Mouse (Mus musculus): ENCODE results near the gene Kmt2b.

Kmt2b gene

GRCm38 (mm10) chr7:30588676-30589434 is at the start of gene Kmt2b:
Gene Kmt2b, minus strand, starts transcription at chr7:30588726.
- peak; percentile 96 to 98 for DNase-seq

- no peak for DNase-seq
Observed at GRCm38 (mm10) chr7:30636395-30636794, 47.9 kb upstream of the Kmt2b start.

- no peak for DNase-seq
Observed at GRCm38 (mm10) chr7:30635752-30636151, 47.2 kb upstream of the Kmt2b start, which contains the start of gene Etv2. Gene Etv2, minus strand, starts transcription at chr7:30635852.

- peak in 1 of 2 experiments; percentile 28 for DNase-seq
Observed at GRCm38 (mm10) chr7:30634621-30635020, 46.1 kb upstream of the Kmt2b start.

- no peak for DNase-seq
Observed at GRCm38 (mm10) chr7:30633762-30634412, 45.4 kb upstream of the Kmt2b start.

GRCm38 (mm10) chr7:30629013-30629412 is 40.5 kb upstream of the Kmt2b start:
- DNase-seq = no peak

GRCm38 (mm10) chr7:30626647-30627046 is 38.1 kb upstream of the Kmt2b start:
- DNase-seq = no peak

- peak; percentile 84 to 87 for DNase-seq
Observed at GRCm38 (mm10) chr7:30625530-30626384, 37.2 kb upstream of the Kmt2b start, which contains the start of gene Cox6b1. Gene Cox6b1, minus strand, starts transcription at chr7:30626151.

- peak in 1 of 2 experiments; percentile 25 for DNase-seq
Observed at GRCm38 (mm10) chr7:30619202-30619601, 30.7 kb upstream of the Kmt2b start.

- DNase-seq = no peak
Observed at GRCm38 (mm10) chr7:30618658-30619057, 30.1 kb upstream of the Kmt2b start.

- no peak for DNase-seq
Observed at GRCm38 (mm10) chr7:30615049-30615760, 26.7 kb upstream of the Kmt2b start.

GRCm38 (mm10) chr7:30614454-30614853 is 25.9 kb upstream of the Kmt2b start:
- DNase-seq = no peak

GRCm38 (mm10) chr7:30613529-30614112 is 25.1 kb upstream of the Kmt2b start:
- peak; percentile 57 to 76 for DNase-seq

- DNase-seq = no peak
Observed at GRCm38 (mm10) chr7:30612654-30613402, 24.3 kb upstream of the Kmt2b start, which contains the start of gene Upk1a. Gene Upk1a, minus strand, starts transcription at chr7:30612847.

- no peak for DNase-seq
Observed at GRCm38 (mm10) chr7:30610043-30610442, 21.5 kb upstream of the Kmt2b start.

- DNase-seq = no peak
Observed at GRCm38 (mm10) chr7:30608476-30608875, 19.9 kb upstream of the Kmt2b start.

- DNase-seq = peak; percentile 59 to 60
Observed at GRCm38 (mm10) chr7:30607706-30608309, 19.3 kb upstream of the Kmt2b start.

GRCm38 (mm10) chr7:30604944-30605343 is 16.4 kb upstream of the Kmt2b start:
- DNase-seq = no peak

GRCm38 (mm10) chr7:30604424-30604823 is 15.9 kb upstream of the Kmt2b start:
- no peak for DNase-seq

GRCm38 (mm10) chr7:30602583-30602982 is 14.1 kb upstream of the Kmt2b start:
- DNase-seq = no peak

GRCm38 (mm10) chr7:30600651-30601050 is 12.1 kb upstream of the Kmt2b start:
- peak; percentile 23 to 39 for DNase-seq
